Mouse (Mus musculus): ENCODE data around the gene Sgsm1.

The Sgsm1 gene

GRCm38 (mm10) chr5:113299433-113299832, 11.2 kb downstream of the Sgsm1 start:
- no peaks in the 10 kb centered on the region for H3K36me3 ChIP-seq (ENCODE audit: control insufficient read depth, insufficient read depth, low read length, poor library complexity, severe bottlenecking)
- H3K27me3 ChIP-seq (ENCODE audit: control insufficient read depth, insufficient read depth, low read length, poor library complexity, severe bottlenecking), result no peaks in the 10 kb centered on the region; the same call in 1 of the 2 replicates
- no peak for DNase-seq (ENCODE audit: low read depth, low spot score)

- no peaks in the 10 kb centered on the region for H3K36me3 ChIP-seq (ENCODE audit: control insufficient read depth, insufficient read depth, low read length, poor library complexity, severe bottlenecking)
- H3K27me3 ChIP-seq (ENCODE audit: control insufficient read depth, insufficient read depth, low read length, poor library complexity, severe bottlenecking), result no peaks in the 10 kb centered on the region; the same call in 1 of the 2 replicates
- DNase-seq (ENCODE audit: low read depth, low spot score), result no peak
These were observed 11.8 kb downstream of the Sgsm1 start for GRCm38 (mm10) chr5:113298826-113299225.

- DNase-seq (ENCODE audit: low read depth, low spot score), result no peak
- Histone ChIP-seq H3K27me3 (ENCODE audit: control insufficient read depth, insufficient read depth, low read length, poor library complexity, severe bottlenecking) (no peaks in the 10 kb centered on the region), H3K36me3 (ENCODE audit: control insufficient read depth, insufficient read depth, low read length, poor library complexity, severe bottlenecking) (no peaks in the 10 kb centered on the region)
These were observed 12.5 kb downstream of the Sgsm1 start for GRCm38 (mm10) chr5:113298040-113298439.

GRCm38 (mm10) chr5:113295791-113296190, 14.8 kb downstream of the Sgsm1 start:
- DNase-seq (ENCODE audit: low read depth, low spot score), result no peak
- no peaks in the 10 kb centered on the region for H3K27me3 ChIP-seq (ENCODE audit: control insufficient read depth, insufficient read depth, low read length, poor library complexity, severe bottlenecking)
- no peaks in the 10 kb centered on the region for H3K36me3 ChIP-seq (ENCODE audit: control insufficient read depth, insufficient read depth, low read length, poor library complexity, severe bottlenecking)

GRCm38 (mm10) chr5:113294575-113294974, 16.0 kb downstream of the Sgsm1 start:
- no peaks in the 10 kb centered on the region for H3K27me3 ChIP-seq (ENCODE audit: control insufficient read depth, insufficient read depth, low read length, poor library complexity, severe bottlenecking)
- DNase-seq (ENCODE audit: low read depth, low spot score), result no peak
- H3K36me3 ChIP-seq (ENCODE audit: control insufficient read depth, insufficient read depth, low read length, poor library complexity, severe bottlenecking), result no peaks in the 10 kb centered on the region

GRCm38 (mm10) chr5:113293446-113293845, 17.1 kb downstream of the Sgsm1 start:
- no peaks in the 10 kb centered on the region for H3K36me3 ChIP-seq (ENCODE audit: control insufficient read depth, insufficient read depth, low read length, poor library complexity, severe bottlenecking)
- no peak for DNase-seq (ENCODE audit: low read depth, low spot score)
- H3K27me3 ChIP-seq (ENCODE audit: control insufficient read depth, insufficient read depth, low read length, poor library complexity, severe bottlenecking), result no peaks in the 10 kb centered on the region

GRCm38 (mm10) chr5:113292832-113293231, 17.8 kb downstream of the Sgsm1 start:
- Histone ChIP-seq H3K27me3 (ENCODE audit: control insufficient read depth, insufficient read depth, low read length, poor library complexity, severe bottlenecking) (no peaks in the 10 kb centered on the region), H3K36me3 (ENCODE audit: control insufficient read depth, insufficient read depth, low read length, poor library complexity, severe bottlenecking) (no peaks in the 10 kb centered on the region)
- DNase-seq (ENCODE audit: low read depth, low spot score), result no peak

GRCm38 (mm10) chr5:113292179-113292578, 18.4 kb downstream of the Sgsm1 start:
- no peaks in the 10 kb centered on the region for H3K27me3 ChIP-seq (ENCODE audit: control insufficient read depth, insufficient read depth, low read length, poor library complexity, severe bottlenecking)
- DNase-seq (ENCODE audit: low read depth, low spot score), result peak; percentile 31
- H3K36me3 ChIP-seq (ENCODE audit: control insufficient read depth, insufficient read depth, low read length, poor library complexity, severe bottlenecking), result no peaks in the 10 kb centered on the region

GRCm38 (mm10) chr5:113291125-113291524, 19.5 kb downstream of the Sgsm1 start:
- no peaks in the 10 kb centered on the region for H3K27me3 ChIP-seq (ENCODE audit: control insufficient read depth, insufficient read depth, low read length, poor library complexity, severe bottlenecking)
- no peak for DNase-seq (ENCODE audit: low read depth, low spot score)

GRCm38 (mm10) chr5:113290149-113290548, 20.4 kb downstream of the Sgsm1 start:
- Histone ChIP-seq H3K27me3 (ENCODE audit: control insufficient read depth, insufficient read depth, low read length, poor library complexity, severe bottlenecking) (no peaks in the 10 kb centered on the region), H3K36me3 (ENCODE audit: control insufficient read depth, insufficient read depth, low read length, poor library complexity, severe bottlenecking) (no peaks in the 10 kb centered on the region)
- DNase-seq (ENCODE audit: low read depth, low spot score), result no peak

More at GRCm38 (mm10) chr5:113291125-113291524, 19.5 kb downstream of the Sgsm1 start:
- H3K36me3 ChIP-seq (ENCODE audit: control insufficient read depth, insufficient read depth, low read length, poor library complexity, severe bottlenecking), result no peaks in the 10 kb centered on the region

- Histone ChIP-seq H3K27me3 (ENCODE audit: control insufficient read depth, insufficient read depth, low read length, poor library complexity, severe bottlenecking) (no peaks in the 10 kb centered on the region), H3K36me3 (ENCODE audit: control insufficient read depth, insufficient read depth, low read length, poor library complexity, severe bottlenecking) (no peaks in the 10 kb centered on the region)
- DNase-seq (ENCODE audit: low read depth, low spot score), result no peak
These were observed 22.1 kb downstream of the Sgsm1 start for GRCm38 (mm10) chr5:113288490-113288889.

- Histone ChIP-seq H3K36me3 (ENCODE audit: control insufficient read depth, insufficient read depth, low read length, poor library complexity, severe bottlenecking) (no peaks in the 10 kb centered on the region), H3K27me3 (ENCODE audit: control insufficient read depth, insufficient read depth, low read length, poor library complexity, severe bottlenecking) (no peaks in the 10 kb centered on the region)
- DNase-seq (ENCODE audit: low read depth, low spot score), result no peak
These were observed 22.8 kb downstream of the Sgsm1 start for GRCm38 (mm10) chr5:113287762-113288161.

- DNase-seq (ENCODE audit: low read depth, low spot score), result peak; percentile 39
- no peaks in the 10 kb centered on the region for H3K27me3 ChIP-seq (ENCODE audit: control insufficient read depth, insufficient read depth, low read length, poor library complexity, severe bottlenecking)
- H3K36me3 ChIP-seq (ENCODE audit: control insufficient read depth, insufficient read depth, low read length, poor library complexity, severe bottlenecking), result no peaks in the 10 kb centered on the region
These were observed 23.7 kb downstream of the Sgsm1 start for GRCm38 (mm10) chr5:113286591-113287520.

- DNase-seq (ENCODE audit: low read depth, low spot score), result no peak
- H3K27me3 ChIP-seq (ENCODE audit: control insufficient read depth, insufficient read depth, low read length, poor library complexity, severe bottlenecking), result no peaks in the 10 kb centered on the region
- no peaks in the 10 kb centered on the region for H3K36me3 ChIP-seq (ENCODE audit: control insufficient read depth, insufficient read depth, low read length, poor library complexity, severe bottlenecking)
These were observed 24.5 kb downstream of the Sgsm1 start for GRCm38 (mm10) chr5:113286048-113286447.

GRCm38 (mm10) chr5:113285541-113285940, 25.0 kb downstream of the Sgsm1 start:
- Histone ChIP-seq H3K36me3 (ENCODE audit: control insufficient read depth, insufficient read depth, low read length, poor library complexity, severe bottlenecking) (no peaks in the 10 kb centered on the region), H3K27me3 (ENCODE audit: control insufficient read depth, insufficient read depth, low read length, poor library complexity, severe bottlenecking) (no peaks in the 10 kb centered on the region)
- DNase-seq (ENCODE audit: low read depth, low spot score), result no peak
